Mouse (Mus musculus): Measurements from ENCODE around the gene Tradd.
A peak's percentile ranks its signal among the peaks of the same experiment; 100 is the strongest.

Gene Tradd

DNA sequence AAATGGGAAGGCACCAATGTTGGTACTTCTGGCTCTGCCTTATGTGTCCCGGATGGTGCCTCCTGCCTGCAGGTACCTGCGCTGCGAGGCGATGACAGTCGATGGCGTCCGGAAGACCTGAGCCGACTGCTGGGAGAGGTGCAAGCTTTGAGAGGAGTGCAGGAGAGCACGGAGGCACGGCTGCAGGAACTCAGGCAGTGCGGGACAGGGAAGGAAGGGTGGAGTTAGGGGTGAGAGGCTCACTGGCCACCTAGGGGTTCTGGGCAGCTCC lies 6.4 kb upstream of the Tradd start:
- DNase-seq (ENCODE audit: low read depth, low spot score), result no peak

DNA sequence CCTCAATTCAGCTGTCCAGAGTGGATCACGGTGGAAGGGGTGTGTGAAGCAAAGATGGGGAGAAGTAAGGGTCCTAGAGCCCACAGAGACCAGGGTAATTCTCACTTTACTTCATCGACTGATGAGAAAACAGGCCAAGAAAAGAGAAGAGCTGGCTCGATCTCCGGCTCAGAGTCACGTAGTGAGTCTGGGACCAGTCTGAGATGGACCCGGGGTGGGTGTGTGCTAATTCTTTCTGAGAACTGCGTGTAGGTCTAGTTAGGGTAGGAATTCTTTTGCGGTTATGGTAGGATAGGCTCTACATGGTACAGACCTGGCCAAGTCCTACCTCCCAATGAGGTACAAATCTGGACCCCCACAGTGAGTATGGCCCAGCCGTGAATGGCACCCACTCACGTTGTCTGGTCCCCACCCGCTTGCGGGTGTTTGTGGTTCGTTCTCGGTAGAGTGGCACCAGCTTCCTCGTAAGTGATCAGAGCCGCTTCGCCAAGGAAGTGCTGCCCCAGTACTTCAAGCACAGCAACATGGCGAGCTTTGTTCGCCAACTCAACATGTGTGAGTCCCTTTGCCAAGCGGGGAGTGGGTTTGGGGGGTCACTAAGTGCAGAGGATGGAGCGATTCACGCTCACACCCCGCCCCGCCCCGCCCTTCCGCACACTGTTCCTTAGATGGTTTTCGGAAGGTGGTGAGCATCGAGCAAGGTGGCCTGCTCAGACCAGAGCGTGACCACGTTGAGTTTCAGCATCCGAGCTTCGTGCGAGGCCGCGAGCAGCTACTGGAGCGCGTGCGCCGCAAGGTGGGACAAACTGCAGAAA lies 5.9 kb upstream of the Tradd start:
- no peak for DNase-seq (ENCODE audit: low read depth, low spot score)

DNA sequence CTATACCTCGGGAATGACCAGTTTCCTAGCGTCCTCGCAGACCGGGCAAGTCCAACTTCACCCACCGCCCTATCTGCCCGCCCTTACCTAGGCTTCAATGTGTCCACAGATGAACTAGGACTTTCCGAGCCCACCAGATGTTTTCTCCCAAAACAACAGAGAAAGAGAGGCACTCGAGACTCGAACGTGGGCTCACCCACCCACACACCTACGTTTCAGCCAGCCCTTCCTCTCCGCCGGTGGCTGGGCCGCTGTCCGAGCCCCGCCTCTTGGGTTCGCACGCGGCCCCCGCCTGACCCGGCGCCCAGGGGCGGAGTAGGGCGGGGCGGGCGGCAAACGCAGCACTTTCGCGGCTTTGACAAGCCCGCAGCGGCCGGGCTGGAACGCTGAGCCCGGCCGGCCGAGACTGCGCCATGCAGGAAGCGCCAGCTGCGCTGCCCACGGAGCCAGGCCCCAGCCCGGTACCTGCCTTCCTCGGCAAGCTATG lies 5.1 kb upstream of the Tradd start, which contains the start of gene Hsf4:
Gene Hsf4 (plus strand): TSS at position 341 of the 487 bp plus-strand sequence.
- no peak for DNase-seq (ENCODE audit: low read depth, low spot score)

DNA sequence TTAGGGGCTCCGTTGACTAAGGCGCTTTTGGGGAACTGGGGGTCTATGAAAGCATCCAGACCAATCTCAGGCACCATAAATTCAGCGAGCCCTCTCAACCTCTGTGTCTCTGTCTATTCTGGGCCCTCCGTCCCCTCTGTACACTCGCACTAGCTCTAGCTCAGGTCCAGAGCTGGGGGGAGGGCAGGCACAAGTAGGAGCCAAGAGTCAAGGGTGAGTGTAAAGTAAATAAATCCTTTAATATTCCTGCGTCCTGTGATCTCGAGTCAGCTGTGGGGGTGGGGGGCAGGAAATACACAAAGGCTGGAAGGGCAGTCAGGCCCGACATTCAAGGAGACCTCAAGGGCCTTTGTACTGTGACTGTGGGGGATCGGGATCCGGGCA lies 4.7 kb upstream of the Tradd start:
- no peak for DNase-seq (ENCODE audit: low read depth, low spot score)

DNA sequence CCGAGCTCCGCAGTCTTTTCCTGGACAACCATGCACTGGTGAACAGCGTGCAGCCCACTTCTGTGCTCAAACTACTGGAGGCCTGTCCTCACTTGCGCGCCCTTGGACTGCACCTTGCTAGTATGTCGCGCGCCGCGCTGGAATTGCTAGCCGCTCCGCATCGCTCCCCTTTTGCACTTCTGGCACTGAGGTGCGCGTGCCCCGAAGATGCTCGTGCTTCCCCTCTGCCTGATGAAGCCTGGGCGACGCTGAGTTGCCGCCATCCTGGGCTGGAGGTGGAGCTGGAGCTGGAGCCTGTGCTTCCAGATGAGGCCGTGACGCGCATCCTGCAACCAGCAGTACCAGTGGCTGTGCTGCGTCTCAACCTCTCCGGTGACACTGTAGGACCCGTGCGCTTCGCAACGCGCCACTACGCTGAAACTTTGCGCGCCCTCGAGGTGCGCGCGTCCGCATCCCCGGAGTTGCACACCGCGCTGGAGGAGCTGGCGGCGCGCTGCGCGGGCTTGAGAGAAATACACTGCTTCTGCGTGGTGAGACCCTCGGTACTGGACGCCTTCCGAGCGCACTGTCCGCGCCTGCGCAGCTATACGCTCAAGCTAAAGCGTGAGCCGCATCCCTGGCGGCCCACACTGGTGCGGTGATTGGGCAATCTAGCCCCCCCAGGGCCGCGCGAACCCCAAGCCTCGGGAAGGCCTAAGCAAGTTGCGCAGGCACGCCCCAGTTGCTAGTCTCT lies 4.1 kb upstream of the Tradd start:
- DNase-seq (ENCODE audit: low read depth, low spot score), result no peak

DNA sequence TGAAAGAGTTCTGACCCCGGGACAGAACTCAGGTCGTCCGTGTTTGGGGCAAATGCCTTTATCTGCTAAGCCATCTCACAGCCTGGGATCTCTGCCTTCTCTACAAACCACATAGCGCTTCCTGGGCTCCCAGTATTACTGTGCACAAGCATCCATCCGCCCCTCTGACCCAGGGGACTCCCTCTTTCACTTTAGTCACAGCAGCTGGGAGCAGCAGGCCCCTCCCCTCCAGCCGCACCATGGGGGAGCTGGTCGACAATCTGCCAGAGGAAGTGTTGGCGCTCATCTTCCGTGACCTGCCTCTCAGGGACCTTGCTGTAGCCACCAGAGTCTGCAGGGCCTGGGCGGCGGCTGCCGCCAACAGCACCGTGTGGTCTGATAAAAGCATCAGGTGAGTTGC lies 2.4 kb upstream of the Tradd start:
- peak; percentile 49 for DNase-seq (ENCODE audit: low read depth, low spot score)

DNA sequence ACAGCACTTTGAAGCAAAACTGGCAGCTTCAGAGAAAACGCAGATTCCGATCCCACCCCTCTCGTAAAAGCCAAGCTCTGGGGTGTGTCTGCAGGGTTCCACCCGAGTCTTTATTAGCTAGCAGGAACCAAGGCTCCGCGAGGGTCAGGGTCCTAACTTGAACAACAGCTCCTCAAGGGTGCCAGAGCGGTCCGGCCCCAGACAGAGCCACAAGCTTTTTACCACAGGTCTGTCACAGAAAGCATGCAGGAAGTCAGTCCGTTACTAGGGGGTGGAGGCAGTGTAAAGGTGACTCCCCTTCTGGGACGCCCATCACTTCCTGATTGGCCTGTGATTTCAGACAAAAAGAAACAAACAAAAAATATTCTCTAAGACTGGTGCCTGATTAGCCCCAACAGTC lies 719 bp upstream of the Tradd start:
- DNase-seq (ENCODE audit: low read depth, low spot score), result peak; percentile 87

DNA sequence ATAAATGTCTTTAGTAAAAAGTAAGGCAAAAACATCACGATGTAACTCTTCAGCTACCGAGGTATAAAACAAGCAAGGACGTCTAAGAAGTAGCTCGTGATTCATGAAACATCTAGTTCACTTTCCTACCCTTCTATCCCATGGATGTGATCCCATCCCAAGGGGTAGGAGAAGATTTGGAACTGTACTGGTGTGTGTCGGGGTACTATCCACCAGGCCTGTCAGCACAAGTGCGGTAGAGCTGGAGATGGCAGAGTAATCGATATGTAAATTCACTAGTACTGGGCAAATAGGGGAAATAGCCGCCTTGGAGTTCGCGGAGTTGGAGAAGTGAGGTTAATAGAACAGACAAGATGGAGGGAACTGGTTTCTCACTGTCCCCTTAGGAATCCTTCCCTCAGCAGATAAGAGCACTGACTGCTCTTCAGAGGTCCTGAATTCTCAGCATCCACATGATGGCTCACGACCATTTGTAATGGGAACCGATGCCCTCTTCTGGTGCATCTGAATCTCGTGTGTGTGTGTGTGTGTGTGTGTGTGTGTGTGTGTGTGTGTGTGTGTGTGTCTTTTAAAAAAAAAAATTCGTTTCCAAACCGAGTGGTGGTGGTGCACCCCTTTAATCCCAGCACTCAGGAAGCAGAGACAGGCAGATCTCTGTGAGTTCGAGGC lies 1.0 kb downstream of the Tradd start:
- DNase-seq (ENCODE audit: low read depth, low spot score), result peak; percentile 53

DNA sequence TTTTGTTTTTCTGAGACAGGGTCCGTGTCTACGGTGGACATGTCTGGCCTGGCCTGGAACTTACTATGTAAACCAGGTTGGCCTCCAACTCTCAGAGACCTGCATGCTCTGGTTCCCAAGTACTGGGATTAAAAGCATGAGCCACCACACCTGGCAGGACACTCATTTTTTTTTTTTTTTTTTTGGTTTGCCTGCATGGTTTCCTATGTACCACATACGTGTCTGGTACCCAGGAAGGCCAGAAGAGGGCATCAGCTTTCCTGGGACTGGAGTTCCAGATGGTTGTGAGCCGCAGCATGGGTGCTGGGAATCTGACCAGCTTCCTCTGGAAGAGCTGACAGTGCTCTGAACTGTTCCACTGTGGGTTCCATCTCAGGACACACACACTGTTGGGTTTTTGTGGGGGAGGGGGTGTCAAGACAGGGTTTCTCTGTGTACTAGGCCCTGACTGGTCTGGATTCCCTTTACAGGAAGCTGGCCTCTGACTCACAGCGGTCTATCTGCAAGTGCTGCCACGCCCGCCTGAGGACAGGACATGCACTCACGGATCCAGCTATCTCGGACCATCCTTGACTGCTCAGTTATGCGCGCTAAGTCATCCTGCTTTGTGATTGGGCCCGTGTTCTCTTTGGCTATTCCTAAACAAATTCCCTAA lies 3.0 kb downstream of the Tradd start:
- DNase-seq (ENCODE audit: low read depth, low spot score), result no peak

DNA sequence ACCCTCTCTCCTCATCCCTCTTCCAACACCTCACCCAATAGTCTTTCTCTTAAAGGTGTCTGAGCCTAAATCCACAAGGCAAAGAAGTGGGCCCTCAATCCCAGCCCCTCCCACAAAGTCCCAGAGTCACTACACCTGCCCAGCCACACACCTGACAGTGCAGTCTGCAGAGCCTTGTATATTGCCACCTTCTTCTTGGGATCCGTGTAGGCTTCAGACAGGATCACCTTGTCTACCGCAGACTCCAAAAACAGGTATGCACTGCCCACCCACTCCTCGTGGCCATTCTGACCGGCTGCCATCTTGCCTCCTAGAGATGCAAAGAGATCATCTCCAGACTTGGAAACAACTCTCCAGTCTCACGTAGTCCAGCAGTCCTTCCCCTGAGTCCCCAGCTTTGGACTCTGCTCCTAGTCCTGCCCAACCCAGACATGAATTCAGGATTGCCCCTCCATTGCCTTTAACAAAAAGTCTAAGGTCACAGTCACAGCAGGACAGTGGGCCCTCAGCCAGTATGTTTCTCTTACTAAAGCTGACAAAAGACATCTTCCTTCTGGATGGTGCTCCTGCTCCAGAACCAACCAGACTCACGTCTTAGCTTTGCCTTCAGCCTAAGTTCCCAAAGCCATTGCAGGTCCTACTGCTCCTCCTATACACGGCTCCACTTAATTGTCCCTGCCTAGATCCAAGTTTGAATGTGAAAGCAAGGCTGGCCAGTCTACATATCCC lies 3.9 kb downstream of the Tradd start:
- DNase-seq (ENCODE audit: low read depth, low spot score), result no peak

DNA sequence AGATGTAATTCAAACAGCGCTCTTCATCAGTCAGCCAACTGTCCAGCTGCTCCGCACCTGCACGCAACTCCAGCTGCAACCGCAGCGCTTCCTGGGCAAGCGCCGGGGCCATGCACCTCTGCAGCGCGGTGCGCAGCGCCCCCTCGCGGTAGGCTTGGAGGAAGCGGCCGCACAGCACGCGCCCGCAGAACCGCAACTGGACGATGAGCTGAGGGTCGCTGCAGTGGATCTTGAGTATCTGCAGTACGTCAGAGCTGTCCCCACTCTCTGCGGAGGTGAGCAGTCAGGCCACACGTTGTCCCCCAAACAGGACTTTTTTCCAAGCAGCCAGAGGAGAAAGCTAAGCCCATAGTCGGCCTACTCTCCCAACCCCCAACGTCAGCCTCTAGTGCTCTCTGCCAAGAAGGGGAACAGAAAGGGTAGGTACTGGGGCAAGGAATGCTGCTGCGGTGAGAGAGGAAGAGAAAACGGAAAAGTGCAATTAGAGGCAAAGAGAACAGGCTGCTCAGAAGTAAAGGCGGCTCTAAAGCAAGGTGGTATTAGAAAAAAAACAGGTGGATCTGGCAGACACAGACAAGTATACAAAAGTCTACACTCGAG lies 4.6 kb downstream of the Tradd start:
- DNase-seq (ENCODE audit: low read depth, low spot score), result peak; percentile 92

DNA sequence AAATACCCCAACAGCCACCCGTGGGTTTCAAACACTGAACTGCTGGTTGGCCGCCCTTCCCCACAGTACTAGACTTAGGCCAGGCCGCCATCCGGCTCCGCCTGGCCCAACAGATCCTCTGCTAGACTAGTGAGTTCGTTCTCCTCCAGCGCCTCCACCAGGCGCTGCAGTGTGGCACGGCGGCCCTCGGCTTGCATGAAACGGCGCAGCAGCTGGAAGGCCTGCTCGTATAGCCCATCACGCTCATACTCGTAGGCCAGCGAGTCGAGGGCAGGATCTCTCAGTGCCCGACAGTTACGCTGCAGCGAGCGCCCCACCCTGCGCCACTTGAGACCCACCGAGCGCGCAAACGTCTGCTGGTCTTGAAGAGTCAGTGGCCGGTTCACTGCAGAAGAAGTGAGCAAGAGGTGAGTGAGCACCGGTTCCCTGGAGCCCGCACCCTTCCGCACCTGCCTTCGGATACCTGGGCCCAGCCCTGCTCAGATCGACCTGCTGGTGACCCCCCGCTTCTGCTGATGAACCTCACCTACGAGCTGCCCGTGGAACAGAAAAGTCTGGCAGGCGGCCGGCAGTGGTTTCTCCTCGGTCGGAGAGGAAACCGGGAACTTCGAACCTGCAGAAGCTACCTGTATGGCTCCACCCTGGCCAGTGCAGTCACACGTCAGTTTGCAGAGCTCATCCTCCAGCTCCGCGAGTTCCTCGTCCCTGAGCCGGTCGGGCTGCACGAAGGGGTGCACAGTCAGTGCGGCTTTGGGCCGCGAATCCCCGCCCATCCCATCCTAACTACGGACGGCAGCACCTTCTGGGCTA lies 5.3 kb downstream of the Tradd start:
- no peak for DNase-seq (ENCODE audit: low read depth, low spot score)

DNA sequence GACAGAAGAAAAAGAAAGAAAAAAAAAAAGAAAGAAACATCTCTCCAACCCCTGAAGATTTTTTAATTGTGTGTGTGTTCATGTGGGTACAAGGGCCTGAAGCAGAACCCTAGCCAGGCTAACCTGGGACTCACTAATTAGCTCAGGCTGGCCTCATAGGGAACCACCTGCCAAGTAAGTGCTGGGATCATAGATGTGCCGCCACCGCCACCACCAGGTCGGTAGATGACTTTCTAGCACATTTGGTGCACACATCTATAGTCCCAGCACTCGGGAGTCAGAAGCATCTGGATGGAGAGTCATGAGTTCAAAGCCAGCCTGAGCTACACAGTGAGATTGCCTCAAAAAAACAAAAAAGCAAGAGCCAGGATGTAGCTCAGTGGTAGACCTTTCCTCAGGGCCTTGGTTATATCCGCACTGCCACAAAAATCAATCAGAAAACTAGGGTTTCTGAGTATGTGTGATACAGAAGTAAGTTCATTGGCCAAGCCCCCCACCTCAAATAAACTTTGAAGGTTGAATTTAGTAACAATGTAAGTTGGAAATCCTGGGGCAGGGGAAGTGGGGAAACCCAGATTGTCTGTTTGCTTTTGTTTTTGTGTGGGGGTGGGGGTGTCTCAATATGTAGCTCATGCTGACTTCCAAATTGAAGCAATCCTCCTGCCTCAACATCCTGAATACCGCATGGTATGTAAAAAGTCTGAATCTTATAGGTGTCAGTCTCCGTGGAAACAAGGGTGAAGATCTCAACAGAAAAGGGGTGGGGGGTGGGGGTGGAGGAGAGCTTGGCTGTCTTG lies 6.9 kb downstream of the Tradd start:
- DNase-seq (ENCODE audit: low read depth, low spot score), result no peak

DNA sequence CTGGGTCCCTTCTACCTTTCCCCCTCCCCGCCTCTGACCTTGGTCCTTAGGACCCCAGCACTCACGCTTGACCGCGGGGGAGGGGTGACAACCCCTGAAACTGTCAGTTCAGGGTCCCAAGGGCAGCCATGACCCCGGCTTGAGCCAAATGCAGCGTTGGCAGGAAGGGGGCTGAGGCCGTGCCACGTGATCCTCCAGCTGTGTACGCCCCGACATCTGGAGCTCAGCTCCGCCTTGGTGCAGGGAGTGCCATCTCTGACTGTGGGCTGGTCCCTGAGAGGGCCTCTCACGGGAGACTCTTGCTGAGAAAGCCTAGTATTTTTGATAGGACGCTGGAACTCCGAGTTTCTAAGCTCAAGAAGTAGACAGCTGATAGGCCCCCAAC lies 9.5 kb downstream of the Tradd start, which contains the start of gene B3gnt9:
Gene B3gnt9 (minus strand): TSS at position 188 of the 385 bp plus-strand sequence.
- peak; percentile 81 for DNase-seq (ENCODE audit: low read depth, low spot score)

DNA sequence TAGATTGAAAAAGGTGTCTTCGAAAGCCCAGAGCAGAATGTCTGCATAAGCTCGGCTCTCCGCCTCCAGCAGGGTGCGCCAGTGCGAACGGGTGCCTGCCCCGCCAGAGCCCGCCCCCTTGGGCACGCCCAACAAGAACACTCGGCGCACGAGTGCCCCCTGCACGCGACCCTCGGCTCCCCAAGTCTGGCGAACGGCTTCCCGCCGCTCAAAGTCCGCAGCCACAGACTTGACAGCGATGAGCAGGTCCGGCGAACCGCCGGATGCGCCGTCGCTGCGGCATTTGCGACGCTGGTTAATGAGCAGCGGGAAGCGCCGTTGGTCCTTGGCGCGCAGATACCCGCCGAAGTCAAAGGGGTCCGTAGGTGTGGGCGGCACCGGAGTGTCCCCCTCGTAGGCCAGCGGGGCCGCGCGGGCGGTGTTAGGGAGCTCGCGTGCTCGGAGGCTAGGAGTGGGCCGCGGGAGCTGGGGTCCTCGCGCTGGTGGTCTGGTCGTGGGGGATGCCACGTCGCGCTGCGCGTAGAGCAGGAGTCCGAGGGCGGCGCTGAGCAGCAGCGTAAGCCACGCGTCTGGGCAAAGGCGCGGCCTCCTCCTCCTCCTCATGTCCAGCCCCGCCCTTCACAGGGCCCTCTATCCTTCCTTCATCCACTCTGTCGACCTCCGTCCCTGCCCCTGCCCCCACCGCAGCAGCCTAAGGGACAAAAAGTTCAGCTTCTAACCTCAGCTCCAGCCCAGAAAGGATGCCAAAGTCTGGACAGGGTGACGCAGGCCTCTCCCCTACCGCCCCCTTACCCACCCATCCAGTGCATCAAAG lies 10.1 kb downstream of the Tradd start:
- peak; percentile 95 for DNase-seq (ENCODE audit: low read depth, low spot score)

DNA sequence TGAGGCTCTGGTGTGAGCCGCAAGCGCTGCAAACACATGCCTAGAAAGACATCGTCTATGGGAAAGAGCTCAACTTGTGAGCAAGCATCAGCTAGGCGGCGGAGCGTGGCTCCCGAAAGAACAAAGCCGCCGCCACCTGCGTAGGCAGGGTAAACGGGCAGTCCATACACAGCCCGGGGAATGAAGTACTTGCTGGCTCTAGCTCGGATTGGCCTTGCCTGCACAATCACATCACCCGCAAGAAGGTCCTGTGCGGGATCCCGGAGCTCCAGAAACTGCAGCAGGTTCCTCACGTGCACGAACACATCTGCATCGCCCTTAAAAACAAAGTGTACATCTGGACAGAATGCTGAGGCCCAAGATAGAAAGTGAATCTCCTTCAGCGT lies 10.7 kb downstream of the Tradd start:
- DNase-seq (ENCODE audit: low read depth, low spot score), result no peak

DNA sequence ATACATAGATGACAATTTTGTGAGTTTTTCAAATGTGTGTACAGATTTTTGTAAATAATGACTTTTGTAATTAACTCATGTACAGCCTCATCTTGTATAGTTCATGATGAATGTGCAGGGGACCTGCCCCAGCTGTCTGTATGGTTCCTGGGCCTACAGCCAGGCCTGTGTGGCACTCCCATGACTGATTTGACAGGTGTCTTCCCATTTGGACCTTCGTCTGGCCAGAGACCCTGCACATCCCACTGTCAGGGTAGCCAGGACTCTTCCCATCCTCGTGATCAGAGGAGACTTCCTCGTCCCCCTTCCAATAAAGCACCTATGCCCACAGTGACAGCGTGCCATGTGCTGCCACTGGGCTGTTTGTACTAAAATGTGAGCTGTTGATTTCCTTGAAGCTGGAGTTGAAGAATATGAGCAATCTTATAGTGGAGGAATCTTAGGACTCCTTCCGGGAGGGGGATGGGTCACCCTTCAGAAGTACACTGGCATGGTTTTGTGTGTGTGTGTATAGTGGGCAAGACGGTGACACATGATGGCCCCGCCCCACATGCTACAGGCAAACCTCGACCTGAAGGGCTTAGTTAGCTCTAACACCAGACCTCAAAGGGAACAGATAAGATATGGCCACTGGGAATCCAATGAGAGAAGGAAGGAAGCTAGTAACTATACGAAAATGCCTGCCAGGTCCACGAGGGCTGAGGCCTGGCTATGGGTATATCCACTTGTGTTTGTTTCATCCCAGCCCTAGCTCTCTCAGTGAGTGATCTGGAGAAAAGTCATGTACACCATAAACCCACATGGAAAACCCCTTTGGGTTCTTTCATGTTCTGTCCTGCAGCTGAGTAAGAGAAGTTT lies 11.5 kb downstream of the Tradd start:
- no peak for DNase-seq (ENCODE audit: low read depth, low spot score)

All from A20 (cell line).